Mouse (Mus musculus): Measurements from ENCODE around the gene Gm17545. TPM values are rescaled to one million over a fixed set of nuclear protein-coding genes. Genes with fewer than 3 reads are reported as not detected.
A peak's percentile ranks its signal among the peaks of the same experiment; 100 is the strongest.
"Not testable (repeated sequence)": the region's sequence is repeated elsewhere in the genome, so short reads cannot be mapped to it uniquely, and the experiment has no call there.

Gm17545 gene
- polyA plus RNA-seq (2015; fragmentation: Nextera tagmentation; extraction: Ambion mirVana) = not detected in 2 replicates

- DNase-seq (ENCODE audit: low spot score) = not testable (repeated sequence)
Observed at GRCm38 (mm10) chr9:22453990-22454389, at the start of gene Gm17545. TSS of gene Gm17545 (plus strand) at chr9:22454290.

GRCm38 (mm10) chr9:22405414-22405813 lies 48.7 kb upstream of the Gm17545 start:
- DNase-seq (ENCODE audit: low spot score) = no peak

GRCm38 (mm10) chr9:22407633-22408032 lies 46.5 kb upstream of the Gm17545 start:
- not testable (repeated sequence) for DNase-seq (ENCODE audit: low spot score)

- not testable (repeated sequence) for DNase-seq (ENCODE audit: low spot score)
Observed at GRCm38 (mm10) chr9:22408344-22408743, 45.7 kb upstream of the Gm17545 start.

- DNase-seq (ENCODE audit: low spot score) = no peak
Observed at GRCm38 (mm10) chr9:22409501-22409900, 44.6 kb upstream of the Gm17545 start.

GRCm38 (mm10) chr9:22411002-22411857 lies 42.9 kb upstream of the Gm17545 start, which contains the start of gene 9530077C05Rik:
TSS of gene 9530077C05Rik (plus strand) at chr9:22411513.
- peak; percentile 97 for DNase-seq (ENCODE audit: low spot score)

- no peak for DNase-seq (ENCODE audit: low spot score)
Observed at GRCm38 (mm10) chr9:22416187-22416586, 37.9 kb upstream of the Gm17545 start.

GRCm38 (mm10) chr9:22417547-22417946 lies 36.5 kb upstream of the Gm17545 start:
- DNase-seq (ENCODE audit: low spot score) = no peak

GRCm38 (mm10) chr9:22419877-22420276 lies 34.2 kb upstream of the Gm17545 start:
- DNase-seq (ENCODE audit: low spot score) = no peak

- DNase-seq (ENCODE audit: low spot score) = no peak
Observed at GRCm38 (mm10) chr9:22420491-22420890, 33.6 kb upstream of the Gm17545 start.

- no peak for DNase-seq (ENCODE audit: low spot score)
Observed at GRCm38 (mm10) chr9:22422559-22422958, 31.5 kb upstream of the Gm17545 start.

- DNase-seq (ENCODE audit: low spot score) = no peak
Observed at GRCm38 (mm10) chr9:22423507-22423906, 30.6 kb upstream of the Gm17545 start.

- no peak for DNase-seq (ENCODE audit: low spot score)
Observed at GRCm38 (mm10) chr9:22424196-22424595, 29.9 kb upstream of the Gm17545 start.

GRCm38 (mm10) chr9:22424719-22425118 lies 29.4 kb upstream of the Gm17545 start:
- DNase-seq (ENCODE audit: low spot score) = no peak

- DNase-seq (ENCODE audit: low spot score) = no peak
Observed at GRCm38 (mm10) chr9:22428028-22428665, 25.9 kb upstream of the Gm17545 start.

GRCm38 (mm10) chr9:22428666-22429410 lies 25.3 kb upstream of the Gm17545 start:
- DNase-seq (ENCODE audit: low spot score) = no peak

GRCm38 (mm10) chr9:22429533-22430241 lies 24.4 kb upstream of the Gm17545 start:
- peak; percentile 75 for DNase-seq (ENCODE audit: low spot score)

GRCm38 (mm10) chr9:22430315-22430840 lies 23.7 kb upstream of the Gm17545 start:
- DNase-seq (ENCODE audit: low spot score) = peak; percentile 55

GRCm38 (mm10) chr9:22433221-22433620 lies 20.9 kb upstream of the Gm17545 start:
- DNase-seq (ENCODE audit: low spot score) = no peak

- no peak for DNase-seq (ENCODE audit: low spot score)
Observed at GRCm38 (mm10) chr9:22434101-22434500, 20.0 kb upstream of the Gm17545 start.

GRCm38 (mm10) chr9:22438826-22439225 lies 15.3 kb upstream of the Gm17545 start:
- no peak for DNase-seq (ENCODE audit: low spot score)

Data from thymus, postnatal 0 days (tissue).